Mouse (Mus musculus) urinary bladder, postnatal 36 days (tissue): ENCODE results near the gene Chl1.

Source experiments
- DNase-seq, 2 experiments: peaks; one replicate each; pipeline ENCODE4 v3.0.0; 2022; ENCODE audit warnings: low spot score in 2 of 2, mixed read lengths in 1 of 2

Chl1 gene

GRCm38 (mm10) chr6:103510392-103511289, at the start of gene Chl1:
Chl1 (plus strand) TSS chr6:103510586.
- peak; percentile 28 to 29 for DNase-seq

- no peak for DNase-seq
These were observed 44.8 kb upstream of the Chl1 start for GRCm38 (mm10) chr6:103465479-103466080.

- DNase-seq, result no peak
These were observed 37.1 kb upstream of the Chl1 start for GRCm38 (mm10) chr6:103473316-103473715.

GRCm38 (mm10) chr6:103487199-103487598, 23.2 kb upstream of the Chl1 start:
- no peak for DNase-seq

GRCm38 (mm10) chr6:103498404-103498803, 12.0 kb upstream of the Chl1 start:
- no peak for DNase-seq

- no peak for DNase-seq
These were observed 6.3 kb upstream of the Chl1 start for GRCm38 (mm10) chr6:103504065-103504464.

- peak in 1 of 2 experiments; percentile 44 for DNase-seq
These were observed 2.4 kb upstream of the Chl1 start for GRCm38 (mm10) chr6:103507751-103508575.

GRCm38 (mm10) chr6:103509596-103509995, 790 bp upstream of the Chl1 start:
- no peak for DNase-seq

- no peak for DNase-seq
These were observed 1.0 kb downstream of the Chl1 start for GRCm38 (mm10) chr6:103511290-103511971.

- no peak for DNase-seq
These were observed 1.7 kb downstream of the Chl1 start for GRCm38 (mm10) chr6:103511972-103512565.

- DNase-seq, result no peak
These were observed 2.5 kb downstream of the Chl1 start for GRCm38 (mm10) chr6:103512911-103513321.

GRCm38 (mm10) chr6:103513621-103514241, 3.3 kb downstream of the Chl1 start:
- no peak for DNase-seq

GRCm38 (mm10) chr6:103514346-103514745, 4.0 kb downstream of the Chl1 start:
- DNase-seq, result no peak

GRCm38 (mm10) chr6:103514756-103515155, 4.4 kb downstream of the Chl1 start:
- no peak for DNase-seq

GRCm38 (mm10) chr6:103519596-103519995, 9.2 kb downstream of the Chl1 start:
- DNase-seq, result no peak

- DNase-seq, result no peak
These were observed 15.1 kb downstream of the Chl1 start for GRCm38 (mm10) chr6:103525326-103526024.

GRCm38 (mm10) chr6:103526945-103527777, 16.8 kb downstream of the Chl1 start:
- no peak for DNase-seq

- DNase-seq, result no peak
These were observed 22.7 kb downstream of the Chl1 start for GRCm38 (mm10) chr6:103533048-103533447.

GRCm38 (mm10) chr6:103534027-103534426, 23.6 kb downstream of the Chl1 start:
- no peak for DNase-seq
